Mouse (Mus musculus) forebrain, postnatal 0 days (tissue): ENCODE measurements around the gene Tnk2. TPM values are rescaled to one million over a fixed set of nuclear protein-coding genes. Genes with fewer than 3 reads are reported as not detected.
A peak's percentile ranks its signal among the peaks of the same experiment; 100 is the strongest.

ENCODE experiments used
- ATAC-seq: fragments of 200-750 bp; cut with Nextera tagmentation; 2 replicates; pipeline ENCODE4 v1.8.0; 2017; ENCODE audit warnings: mild to moderate bottlenecking, moderate library complexity
- DNase-seq: peaks from one replicate; pipeline ENCODE4 v3.0.0-alpha.2; 2015
- H3K27ac ChIP-seq: fragments of 300-500 bp; sonication (generic); 2 replicates; pipeline ENCODE4 v1.5.1; 2014; ENCODE audit warnings: low read depth, mild to moderate bottlenecking, antibody characterized with exemption, low read length, moderate library complexity, mixed read lengths
- H3K27me3 ChIP-seq: fragments of 300-500 bp; sonication (generic); 2 replicates; pipeline ENCODE4 v1.6.1; 2014; ENCODE audit warnings: mild to moderate bottlenecking, low read length, mixed read lengths; ENCODE audit not compliant: insufficient read depth
- H3K36me3 ChIP-seq: fragments of 300-500 bp; sonication (generic); 2 replicates; pipeline ENCODE4 v1.6.1; 2014; ENCODE audit warnings: mild to moderate bottlenecking, moderate library complexity; ENCODE audit not compliant: insufficient read depth
- H3K4me1 ChIP-seq: fragments of 300-500 bp; sonication (generic); 2 replicates; pipeline ENCODE4 v1.6.1; 2014; ENCODE audit warnings: antibody characterized with exemption; ENCODE audit not compliant: insufficient read depth
- H3K4me2 ChIP-seq: fragments of 300-500 bp; sonication (generic); 2 replicates; pipeline ENCODE4 v1.6.1; 2014; ENCODE audit warnings: low read depth, mild to moderate bottlenecking, moderate library complexity
- H3K4me3 ChIP-seq: fragments of 300-500 bp; sonication (generic); 2 replicates; pipeline ENCODE4 v1.5.1; 2014; ENCODE audit warnings: low read depth, low read length, mixed read lengths
- H3K9ac ChIP-seq: fragments of 300-500 bp; sonication (generic); 2 replicates; pipeline ENCODE4 v1.6.1; 2014; ENCODE audit warnings: mild to moderate bottlenecking
- H3K9me3 ChIP-seq: fragments of 300-500 bp; sonication (generic); 2 replicates; pipeline ENCODE4 v1.6.1; 2016; ENCODE audit warnings: low read length
- CTCF ChIP-seq: sonication (generic); IDR thresholded peaks from 2 replicates; pipeline ENCODE4 v1.5.1; 2016; ENCODE audit warnings: antibody characterized with exemption, control low read depth, low read depth
- WGBS: fragments of 180-500 bp; shearing (Covaris S2); extraction: QIAGEN DNeasy Blood & Tissue Kit; methylation state at CpG from one replicate; pipeline ENCODE4 v1.1.7; 2014; 5-methylcytosine and 5-hydroxymethylcytosine counted together
- polyA plus RNA-seq: library from polyadenylated mRNA; unstranded; fragments of >200 nt; fragmentation: Nextera tagmentation; extraction: Ambion mirVana; gene quantifications from 2 replicates; pipeline ENCODE4 v1.2.1, GENCODE M21; 2015
- total RNA-seq: library from RNA; depleted of rRNA; stranded (reverse); fragments of >200 nt; gene quantifications from 2 replicates; pipeline ENCODE4 v1.2.3, GENCODE M21; 2014

Gene Tnk2
- total and polyA plus RNA-seq, 2 experiments from 2014 or later = 13.2 to 48.4 TPM

DNA sequence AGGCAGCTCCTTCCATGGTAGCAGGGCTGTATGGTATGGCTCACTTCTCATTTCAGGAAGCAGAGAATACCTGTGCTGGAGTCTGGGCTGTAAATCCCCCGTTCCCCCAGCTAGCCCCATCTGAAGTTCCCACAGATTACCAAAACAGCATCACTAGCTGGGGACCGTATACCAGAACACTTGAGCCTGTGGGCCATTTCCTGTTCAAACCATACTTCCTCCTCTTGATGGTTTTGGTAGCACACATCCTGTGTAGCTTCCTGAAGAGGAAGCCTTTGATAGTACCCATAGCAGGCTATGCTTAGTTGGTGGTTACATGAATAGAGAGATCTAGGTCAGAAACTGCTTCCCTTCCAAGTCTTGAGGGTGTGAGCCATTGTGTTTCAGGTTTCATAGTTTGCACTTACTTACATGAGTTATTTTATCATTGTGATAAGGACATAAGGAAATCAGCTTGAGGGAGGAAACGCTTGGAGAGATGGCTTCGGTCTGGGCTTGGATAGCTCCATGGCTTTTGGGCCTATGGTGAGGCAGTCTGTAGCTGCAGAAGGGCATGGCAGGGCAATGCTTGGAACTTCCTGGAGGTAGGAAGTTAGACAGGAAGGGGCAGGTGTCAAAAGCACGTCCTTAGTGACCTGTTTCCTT, 7.4 kb downstream of the Tnk2 start:
- ATAC-seq = no peak
- H3K27ac ChIP-seq = no peak overlapping the region
- TF ChIP-seq CTCF = no peak
- no peaks in the 10 kb centered on the region for H3K27me3 ChIP-seq
- no peaks in the 10 kb centered on the region for H3K9me3 ChIP-seq
- H3K4me1 ChIP-seq = peaks cover 2% of the 10 kb centered on the region
- H3K36me3 ChIP-seq = no peaks in the 10 kb centered on the region
- no peak overlapping the region for H3K4me2 ChIP-seq
- no peak for DNase-seq
- no peak overlapping the region for H3K4me3 ChIP-seq
- WGBS = 88% methylated on average over 5 of the region's 5 CpGs
- no peak overlapping the region for H3K9ac ChIP-seq

DNA sequence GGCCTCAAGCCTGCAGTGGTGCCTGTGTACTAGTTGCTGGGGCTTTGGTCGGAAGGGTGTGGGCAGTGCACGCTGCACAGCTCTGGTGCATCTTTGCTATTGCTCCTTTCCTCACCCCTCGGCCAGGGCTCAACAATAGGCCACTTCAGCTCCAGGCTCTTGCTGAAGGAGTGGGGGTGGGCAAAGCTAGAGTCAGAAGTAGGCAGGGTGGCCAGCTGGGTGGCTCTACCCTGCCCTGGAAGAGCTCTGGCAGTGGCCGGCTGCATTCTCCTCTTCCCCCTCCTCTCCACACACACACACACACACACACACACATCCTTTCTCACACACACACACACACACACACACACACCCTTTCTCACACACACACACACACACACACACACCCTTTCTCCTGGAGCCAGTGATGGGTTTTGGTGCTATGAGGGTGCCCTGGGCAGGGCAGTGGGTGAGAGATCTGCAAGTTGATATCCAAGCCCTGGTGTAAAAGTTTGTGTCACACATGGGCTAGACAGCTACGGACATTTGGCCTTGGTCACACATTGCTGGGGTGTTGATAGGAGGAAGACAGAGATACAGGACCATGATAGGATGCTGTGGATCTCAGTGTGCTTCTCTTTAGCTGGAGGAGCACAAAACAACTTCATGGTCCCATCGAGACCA, 10.5 kb downstream of the Tnk2 start:
- H3K4me2 ChIP-seq = no peak overlapping the region
- H3K27me3 ChIP-seq = no peaks in the 10 kb centered on the region
- DNase-seq (no peak), ATAC-seq (no peak)
- no peaks in the 10 kb centered on the region for H3K36me3 ChIP-seq
- no peaks in the 10 kb centered on the region for H3K9me3 ChIP-seq
- no peak for TF ChIP-seq CTCF
- H3K9ac ChIP-seq = no peak overlapping the region
- H3K27ac ChIP-seq = no peak overlapping the region
- WGBS = 75% methylated on average over 6 of the region's 6 CpGs
- no peak overlapping the region for H3K4me3 ChIP-seq
- peaks cover 5% of the 10 kb centered on the region; the same call in 1 of the 2 replicates for H3K4me1 ChIP-seq

DNA sequence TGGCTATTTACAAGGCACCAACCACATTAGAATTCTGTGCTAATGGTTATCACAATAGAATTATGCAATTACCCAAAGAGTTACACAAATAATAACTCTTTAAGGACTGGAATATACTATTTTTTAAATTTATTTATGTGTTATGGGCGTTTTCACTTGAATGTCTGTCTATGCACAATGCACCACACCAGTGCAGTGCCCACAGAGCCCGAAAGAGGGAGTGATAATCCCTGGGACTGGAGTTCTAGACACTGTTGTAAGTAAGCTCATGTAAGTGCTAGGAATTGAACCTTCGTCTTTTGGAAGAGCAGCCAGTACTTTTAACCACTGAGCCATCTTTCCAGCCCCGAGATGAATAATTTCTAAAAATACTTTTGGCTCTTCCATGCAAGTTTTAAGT, 11.9 kb downstream of the Tnk2 start:
- DNase-seq (no peak), ATAC-seq (no peak)
- peaks cover 16% of the 10 kb centered on the region for H3K4me1 ChIP-seq
- H3K27me3 ChIP-seq = no peaks in the 10 kb centered on the region
- no peaks in the 10 kb centered on the region for H3K9me3 ChIP-seq
- H3K4me2 ChIP-seq = no peak overlapping the region
- no peak overlapping the region for H3K27ac ChIP-seq
- H3K4me3 ChIP-seq = no peak overlapping the region
- H3K36me3 ChIP-seq = no peaks in the 10 kb centered on the region
- WGBS = 85% methylated on average over 4 of the region's 4 CpGs
- H3K9ac ChIP-seq = no peak overlapping the region
- no peak for TF ChIP-seq CTCF

DNA sequence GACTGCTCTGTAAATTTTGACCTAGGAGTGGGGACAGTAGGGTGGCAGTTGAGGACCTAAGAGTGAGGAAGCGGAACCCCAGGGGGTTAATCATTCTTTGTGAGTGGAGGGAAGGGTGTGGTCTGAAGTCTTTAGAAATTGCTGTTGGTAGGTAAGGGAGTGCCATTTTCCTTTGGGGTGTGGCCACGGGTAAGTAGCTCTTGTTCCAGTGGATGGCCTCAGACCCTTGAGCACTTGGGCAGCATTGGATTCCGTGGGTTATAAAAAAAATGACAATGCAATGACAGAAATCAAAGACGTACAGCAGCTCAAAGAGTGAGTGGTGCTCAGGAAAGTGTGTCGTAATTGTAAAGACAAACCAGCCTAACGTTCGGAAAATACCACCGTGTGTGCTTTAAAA, 12.6 kb downstream of the Tnk2 start:
- 81% methylated on average over 8 of the region's 8 CpGs for WGBS
- DNase-seq = no peak
- Histone ChIP-seq H3K36me3 (no peaks in the 10 kb centered on the region), H3K4me2 (no peak overlapping the region), H3K27me3 (no peaks in the 10 kb centered on the region), H3K27ac (no peak overlapping the region), H3K9me3 (no peaks in the 10 kb centered on the region), H3K9ac (no peak overlapping the region), H3K4me3 (no peak overlapping the region), H3K4me1 (peaks cover 24% of the 10 kb centered on the region)
- ATAC-seq = no peak
- TF ChIP-seq CTCF = no peak

DNA sequence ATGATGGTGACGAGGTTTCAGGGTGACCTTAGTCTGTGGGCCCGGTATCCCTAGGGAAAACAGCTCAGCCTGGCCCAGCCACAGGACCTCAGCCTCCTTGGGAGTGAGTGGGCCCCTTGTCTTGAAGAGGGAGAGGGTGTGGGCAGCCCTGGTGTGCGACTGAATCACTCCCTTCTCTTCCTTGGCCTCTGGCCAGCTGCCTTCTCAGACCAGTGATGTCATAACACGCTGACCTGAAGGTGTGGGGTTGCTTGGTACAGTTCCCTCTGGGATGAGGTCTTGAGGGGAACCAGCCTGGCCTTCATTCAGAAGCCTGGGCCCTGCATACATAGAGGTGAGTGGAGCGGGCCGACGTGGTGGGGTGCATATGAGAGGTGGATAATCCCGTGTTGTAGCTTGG, 13.1 kb downstream of the Tnk2 start:
- no peaks in the 10 kb centered on the region for H3K9me3 ChIP-seq
- H3K4me1 ChIP-seq = peaks cover 27% of the 10 kb centered on the region
- DNase-seq (no peak), ATAC-seq (no peak)
- H3K27me3 ChIP-seq = no peaks in the 10 kb centered on the region
- H3K27ac ChIP-seq = no peak overlapping the region
- H3K4me2 ChIP-seq = no peak overlapping the region
- 71% methylated on average over 8 of the region's 8 CpGs for WGBS
- no peak overlapping the region for H3K9ac ChIP-seq
- TF ChIP-seq CTCF = no peak
- no peak overlapping the region for H3K4me3 ChIP-seq
- no peaks in the 10 kb centered on the region for H3K36me3 ChIP-seq

DNA sequence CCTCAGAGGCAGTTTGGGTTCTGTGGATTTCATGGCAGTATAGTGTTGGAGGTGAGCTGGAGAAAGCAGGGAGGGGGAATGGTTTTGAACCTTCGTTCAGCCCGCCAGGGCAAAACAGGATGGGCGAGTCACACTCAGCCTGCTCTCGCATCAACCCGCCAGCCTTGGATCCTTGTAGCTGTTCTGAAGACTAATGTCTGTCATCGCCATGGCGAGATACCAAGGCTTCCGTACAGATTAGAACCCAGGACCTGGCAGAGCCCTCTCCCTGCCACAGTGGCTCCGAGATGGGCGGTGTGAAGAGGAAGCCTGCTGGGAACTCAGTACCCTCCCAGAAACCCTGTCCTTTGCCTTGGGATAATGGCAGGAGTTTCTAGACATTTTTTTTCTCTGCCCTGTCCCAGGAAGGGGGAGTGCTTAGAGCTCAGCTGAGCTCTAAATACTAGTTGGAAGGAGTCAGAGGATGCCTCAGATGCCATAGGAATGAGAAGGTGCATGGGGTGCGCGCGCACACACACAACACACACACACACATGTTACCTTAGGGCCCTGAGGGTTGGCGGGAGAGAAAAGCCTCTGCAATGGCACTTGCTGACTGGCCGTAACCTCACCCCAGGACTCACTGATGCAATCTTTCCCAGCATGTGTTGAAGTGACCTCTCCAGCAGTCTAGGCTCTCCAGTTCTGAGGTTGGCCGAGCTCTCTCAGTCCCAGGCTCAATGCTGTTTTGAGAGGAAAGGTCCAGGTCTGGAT, 14.0 kb downstream of the Tnk2 start:
- H3K36me3 ChIP-seq = no peaks in the 10 kb centered on the region
- 90% methylated on average over 16 of the region's 16 CpGs for WGBS
- DNase-seq = no peak
- no peak for ATAC-seq
- H3K9me3 ChIP-seq = no peaks in the 10 kb centered on the region
- no peak overlapping the region for H3K4me2 ChIP-seq
- no peak overlapping the region for H3K9ac ChIP-seq
- no peak overlapping the region for H3K27ac ChIP-seq
- H3K4me3 ChIP-seq = no peak overlapping the region
- no peak for TF ChIP-seq CTCF
- H3K27me3 ChIP-seq = no peaks in the 10 kb centered on the region
- H3K4me1 ChIP-seq = peaks cover 30% of the 10 kb centered on the region

DNA sequence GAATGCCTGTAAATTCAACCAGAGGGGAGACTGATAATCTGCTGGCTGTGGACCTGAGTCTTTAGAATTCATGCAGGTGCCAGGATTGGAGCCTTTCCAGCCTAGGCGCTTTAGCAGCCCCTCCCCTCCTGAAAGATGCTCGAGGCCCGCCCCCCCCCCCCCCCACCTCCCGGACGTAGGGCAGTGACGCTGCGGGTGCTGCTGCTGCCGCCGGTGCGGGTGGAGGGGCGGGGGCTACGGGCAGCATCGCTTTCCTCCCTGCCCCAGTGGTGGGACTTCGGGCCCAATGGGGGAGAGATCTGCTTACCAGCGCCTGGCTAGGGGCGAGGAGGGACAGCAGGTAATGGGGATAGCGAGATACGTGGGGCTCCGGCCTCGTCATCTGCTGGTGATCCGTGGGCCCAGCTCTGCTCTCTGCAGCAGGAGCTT, 15.1 kb downstream of the Tnk2 start:
- 1% methylated on average over 16 of the region's 21 CpGs for WGBS
- TF ChIP-seq CTCF = no peak
- DNase-seq (peak; percentile 54), ATAC-seq (peak; percentile 35)
- Histone ChIP-seq H3K4me2 (peak overlapping the region; percentile 79), H3K4me3 (peak overlapping the region; percentile 45), H3K27ac (peak overlapping the region; percentile 74), H3K9me3 (no peaks in the 10 kb centered on the region), H3K27me3 (no peaks in the 10 kb centered on the region), H3K36me3 (no peaks in the 10 kb centered on the region), H3K4me1 (peaks cover 36% of the 10 kb centered on the region), H3K9ac (peak overlapping the region; percentile 62)
